Mouse (Mus musculus) v-Abl transformed pro-B cells (cell line): ENCODE results near the gene Ndp.

Source experiments
- in situ Hi-C, 2 experiments: fragments of 400-800 bp; cut with MboI; formaldehyde crosslinking; loops; one replicate each; pipeline ENCODE4 v1.15.1; 2025; ENCODE audit not compliant: unreplicated experiment in 2 of 2

Ndp gene

GRCm38 (mm10) chrX:16911241-16911873 is at the start of gene Ndp:
TSS of gene Ndp (minus strand) at chrX:16911774.
- in situ Hi-C loops: no loop called here

GRCm38 (mm10) chrX:16954767-16955166 is 43.2 kb upstream of the Ndp start:
- in situ Hi-C loops: no loop called here

- in situ Hi-C loops: no loop called here
Measured at GRCm38 (mm10) chrX:16918006-16918405, 6.4 kb upstream of the Ndp start.

- in situ Hi-C loops: no loop called here
Measured at GRCm38 (mm10) chrX:16913118-16913517, 1.5 kb upstream of the Ndp start.

- in situ Hi-C loops: no loop called here
Measured at GRCm38 (mm10) chrX:16911911-16912310, 337 bp upstream of the Ndp start.

- in situ Hi-C loops: no loop called here
Measured at GRCm38 (mm10) chrX:16910211-16911095, 1.1 kb downstream of the Ndp start.

- in situ Hi-C loops: no loop called here
Measured at GRCm38 (mm10) chrX:16908652-16909051, 2.9 kb downstream of the Ndp start.

GRCm38 (mm10) chrX:16907554-16907953 is 4.0 kb downstream of the Ndp start:
- in situ Hi-C loops: no loop called here

GRCm38 (mm10) chrX:16894377-16895175 is 17.0 kb downstream of the Ndp start:
- in situ Hi-C loops: loop anchor here in 1 of 2 experiments (10.0 kb wide), 1 partner anchor 1550 kb away; no protein-coding TSS in a partner anchor

GRCm38 (mm10) chrX:16867640-16868314 is 43.8 kb downstream of the Ndp start:
- in situ Hi-C loops: no loop called here

GRCm38 (mm10) chrX:16860244-16860643 is 51.3 kb downstream of the Ndp start:
- in situ Hi-C loops: no loop called here

- in situ Hi-C loops: no loop called here
Measured at GRCm38 (mm10) chrX:16846034-16846433, 65.5 kb downstream of the Ndp start.

GRCm38 (mm10) chrX:16841443-16841842 is 70.1 kb downstream of the Ndp start:
- in situ Hi-C loops: no loop called here

- in situ Hi-C loops: no loop called here
Measured at GRCm38 (mm10) chrX:16837293-16837692, 74.3 kb downstream of the Ndp start.

- in situ Hi-C loops: no loop called here
Measured at GRCm38 (mm10) chrX:16836488-16837082, 75.0 kb downstream of the Ndp start.
